Mouse (Mus musculus) A20 (cell line): ENCODE results near the gene Chuk.

ENCODE experiments used
- DNase-seq: peaks from one replicate; pipeline ENCODE4 v3.0.0-alpha.2; 2011; ENCODE audit warnings: low read depth, low spot score

Chuk gene

GRCm38 (mm10) chr19:44042121-44042520, 65.2 kb downstream of the Chuk start:
- DNase-seq = no peak

GRCm38 (mm10) chr19:44033396-44033795, 73.9 kb downstream of the Chuk start:
- DNase-seq = no peak

- DNase-seq = no peak
These were observed 75.1 kb downstream of the Chuk start for GRCm38 (mm10) chr19:44032046-44032744.

- no peak for DNase-seq
These were observed 77.3 kb downstream of the Chuk start for GRCm38 (mm10) chr19:44030024-44030423.

GRCm38 (mm10) chr19:44028972-44029371, 78.3 kb downstream of the Chuk start, which contains the start of gene Cyp2c23:
TSS of gene Cyp2c23 (minus strand) at chr19:44029208.
- no peak for DNase-seq

GRCm38 (mm10) chr19:44026956-44027530, 80.2 kb downstream of the Chuk start:
- DNase-seq = no peak

- DNase-seq = no peak
These were observed 82.2 kb downstream of the Chuk start for GRCm38 (mm10) chr19:44024921-44025585.
